Mouse (Mus musculus) central nervous system, embryonic 18 days (tissue): ENCODE data around the gene Arhgap17. TPM values are rescaled to one million over a fixed set of nuclear protein-coding genes. Genes with fewer than 3 reads are reported as not detected.

Source experiments
- polyA plus RNA-seq: library from polyadenylated mRNA; depleted of rRNA; stranded (reverse); fragments of >200 nt; gene quantifications from 2 replicates; pipeline ENCODE4 v1.2.3, GENCODE M21; 2012; rRNA removed

The Arhgap17 gene
- polyA plus RNA-seq: 13.4 and 14.5 TPM in 2 replicates

GRCm38 (mm10) chr7:123369759-123370481, at the start of gene Arhgap17, which contains the start of gene Lcmt1:
Gene Arhgap17, minus strand, starts transcription at chr7:123369915.
Gene Lcmt1, plus strand, starts transcription at chr7:123369784.

Other genes with a start within 250 kb of the Arhgap17 start
- 66.3 and 68.0 TPM in 2 replicates for gene Tnrc6a, start 246.0 kb downstream of the Arhgap17 start, polyA plus RNA-seq
- gene Slc5a11, start 155.1 kb downstream of the Arhgap17 start, polyA plus RNA-seq: 0.22 and 0.79 TPM in 2 replicates
- 91.7 and 96.6 TPM in 2 replicates for gene Lcmt1, start 131 bp downstream of the Arhgap17 start, polyA plus RNA-seq
- not detected in 2 replicates for gene Aqp8, start 92.4 kb upstream of the Arhgap17 start, polyA plus RNA-seq
- 29.5 and 30.8 TPM in 2 replicates for gene Zkscan2, start 130.5 kb upstream of the Arhgap17 start, polyA plus RNA-seq